Mouse (Mus musculus): ENCODE results near the gene Mpp2. TPM values are rescaled to one million over a fixed set of nuclear protein-coding genes. Genes with fewer than 3 reads are reported as not detected.
A peak's percentile ranks its signal among the peaks of the same experiment; 100 is the strongest.

The Mpp2 gene
- polyA plus RNA-seq, 1 experiment, result 12.8 TPM

DNA sequence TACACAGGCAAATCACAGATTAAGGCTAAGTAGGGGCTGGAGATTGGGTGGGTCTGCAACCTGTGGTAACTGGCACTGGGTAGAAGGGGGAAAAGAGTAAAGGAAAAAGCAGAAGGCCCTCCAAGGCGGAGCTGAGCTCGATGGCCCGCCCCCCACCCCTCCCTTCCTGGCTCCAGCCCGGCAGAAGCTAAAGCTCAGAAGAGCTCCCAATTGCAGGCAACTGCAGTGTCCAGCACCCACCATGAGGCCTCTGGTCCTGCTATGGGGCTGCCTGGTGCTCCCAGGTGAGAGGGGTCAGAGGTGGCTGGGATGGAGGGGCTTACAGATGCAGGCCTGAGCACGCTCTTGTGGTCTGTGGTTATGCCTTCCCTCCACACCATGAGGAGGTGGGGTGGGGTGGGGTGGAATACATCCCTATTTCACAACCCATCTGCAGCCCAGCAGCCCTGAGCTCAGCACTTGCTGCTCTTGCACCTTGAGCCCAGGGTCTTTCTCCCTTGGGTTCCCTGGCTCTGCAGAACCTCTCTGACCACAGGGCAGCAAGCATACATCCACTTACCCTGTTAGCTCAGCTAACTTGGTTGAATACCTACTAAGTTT, 46.9 kb downstream of the Mpp2 start, which contains the start of gene Cd300lg:
TSS of gene Cd300lg (plus strand) at position 160 of the 600 bp plus-strand sequence.
- no peak for DNase-seq
- WGBS, result 35% methylated on average over 5 of the region's 5 CpGs
- Histone ChIP-seq H3K4me3 (replicated peaks; ENCODE audit: extremely low read depth, low read depth, low read length) (peak within 1 kb of the TSS; percentile 53), H3K4me1 (ENCODE audit: control insufficient read depth, insufficient read depth, low read length) (no peaks in the 10 kb centered on the region)
- TF ChIP-seq POLR2A (IDR thresholded peaks at IDR 0.05; ENCODE audit: borderline replicate concordance, extremely low read depth, low read depth, low read length) (peak; percentile 20; the same call in 1 of the 2 replicates), CTCF (IDR thresholded peaks at IDR 0.05; ENCODE audit: insufficient read depth, low read length) (no peak)

DNA sequence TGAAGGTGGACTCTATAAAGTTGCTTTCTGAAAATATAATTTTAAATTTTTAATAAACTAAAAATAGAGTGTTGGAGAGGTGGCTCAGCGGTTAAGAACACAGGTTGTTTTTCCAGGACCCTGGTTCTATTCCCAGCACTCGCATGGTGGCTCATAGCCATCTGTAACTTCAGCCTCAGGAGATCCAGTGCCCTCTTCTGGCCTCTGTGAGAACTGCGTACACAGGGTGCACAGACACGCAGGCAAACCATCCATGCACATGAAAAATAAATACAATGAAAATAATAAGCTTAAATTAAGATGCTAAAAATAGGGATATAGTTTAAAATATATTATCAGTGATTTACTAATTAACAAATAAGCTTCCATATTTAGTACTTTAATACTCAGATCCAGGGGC, 47.7 kb downstream of the Mpp2 start:
- WGBS, result 73% methylated on average over 4 of the region's 4 CpGs
- Histone ChIP-seq H3K4me3 (replicated peaks; ENCODE audit: extremely low read depth, low read depth, low read length) (no peak overlapping the region), H3K4me1 (ENCODE audit: control insufficient read depth, insufficient read depth, low read length) (no peaks in the 10 kb centered on the region)
- TF ChIP-seq CTCF (IDR thresholded peaks at IDR 0.05; ENCODE audit: insufficient read depth, low read length), result peak; percentile 16; the same call in 1 of the 2 replicates
- TF ChIP-seq POLR2A (IDR thresholded peaks at IDR 0.05; ENCODE audit: borderline replicate concordance, extremely low read depth, low read depth, low read length), result no peak
- no peak for DNase-seq

DNA sequence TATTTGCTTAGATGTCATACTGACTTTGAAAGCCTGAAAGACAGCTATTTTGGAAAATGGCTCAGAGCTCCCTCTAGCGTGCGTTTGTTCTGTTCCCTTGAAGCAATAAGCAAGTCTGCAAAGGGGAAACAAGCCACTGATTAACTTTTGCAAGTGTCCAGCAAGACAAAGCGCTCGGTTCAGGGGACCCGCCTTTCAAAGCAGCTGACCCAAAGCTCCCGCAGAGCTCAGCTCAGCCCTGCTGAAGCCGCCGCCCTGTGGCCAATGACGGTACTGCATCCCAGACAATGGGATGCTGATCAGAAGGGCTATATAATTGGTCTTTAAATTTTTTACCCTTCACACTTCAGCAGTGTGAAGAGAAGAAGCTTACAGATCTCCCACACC, 48.2 kb downstream of the Mpp2 start:
- TF ChIP-seq CTCF (IDR thresholded peaks at IDR 0.05; ENCODE audit: insufficient read depth, low read length) (peak; percentile 85), POLR2A (IDR thresholded peaks at IDR 0.05; ENCODE audit: borderline replicate concordance, extremely low read depth, low read depth, low read length) (no peak)
- Histone ChIP-seq H3K4me1 (ENCODE audit: control insufficient read depth, insufficient read depth, low read length) (no peaks in the 10 kb centered on the region), H3K4me3 (replicated peaks; ENCODE audit: extremely low read depth, low read depth, low read length) (no peak overlapping the region)
- peak; percentile 87 for DNase-seq
- WGBS, result 0% methylated on average over 9 of the region's 9 CpGs

DNA sequence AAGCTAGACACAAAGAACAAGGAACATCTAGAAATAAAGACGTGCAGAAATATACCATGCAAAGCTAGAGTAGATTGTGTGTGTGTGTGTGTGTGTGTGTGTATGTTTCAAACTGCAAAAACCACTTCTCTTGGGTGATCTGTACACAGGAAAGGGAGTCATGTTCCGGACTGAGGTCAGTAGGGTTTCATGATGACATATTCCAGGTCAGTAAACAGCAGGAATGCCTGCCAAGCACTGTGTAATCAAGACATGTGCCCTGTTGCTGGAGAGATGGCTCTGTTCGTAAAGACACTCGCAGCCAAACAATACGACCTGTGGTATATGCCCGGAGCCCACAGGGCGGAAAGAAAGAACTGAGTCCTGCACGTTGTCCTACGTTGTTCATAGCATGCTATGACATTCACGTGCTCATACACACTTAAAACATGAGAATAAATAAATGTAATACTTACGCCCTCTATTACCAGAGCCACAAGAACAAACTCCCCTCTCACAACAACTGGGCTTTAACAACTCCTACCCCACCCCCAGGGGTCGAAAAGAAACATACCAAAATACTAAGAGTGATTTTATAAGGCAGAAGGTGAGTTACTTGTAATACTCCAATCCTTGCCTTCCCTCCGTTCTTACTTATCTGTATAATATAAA, 48.7 kb downstream of the Mpp2 start:
- Histone ChIP-seq H3K4me1 (ENCODE audit: control insufficient read depth, insufficient read depth, low read length) (no peaks in the 10 kb centered on the region), H3K4me3 (replicated peaks; ENCODE audit: extremely low read depth, low read depth, low read length) (no peak overlapping the region)
- no peak for DNase-seq
- WGBS, result 37% methylated on average over 13 of the region's 13 CpGs
- TF ChIP-seq POLR2A (IDR thresholded peaks at IDR 0.05; ENCODE audit: borderline replicate concordance, extremely low read depth, low read depth, low read length) (no peak), CTCF (IDR thresholded peaks at IDR 0.05; ENCODE audit: insufficient read depth, low read length) (no peak)

DNA sequence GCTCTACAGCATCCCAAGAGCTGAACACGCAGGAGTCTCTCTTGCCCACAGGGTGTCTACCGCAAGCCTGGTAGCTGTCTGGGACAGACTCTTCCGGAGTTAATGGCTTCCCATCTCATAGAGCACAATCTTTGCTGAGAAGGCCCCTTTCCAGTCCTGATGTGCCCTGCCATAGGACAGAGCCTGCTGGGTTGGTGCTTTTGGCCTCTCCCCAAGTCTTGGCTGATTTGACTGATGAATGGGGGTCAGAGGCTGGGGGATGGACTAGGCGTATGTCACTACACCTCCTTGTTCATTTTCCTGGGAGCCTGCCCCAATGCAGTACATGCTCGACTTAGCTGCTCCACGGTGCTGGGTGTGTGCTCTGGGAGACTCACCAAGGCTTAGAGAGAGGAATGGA, 50.5 kb downstream of the Mpp2 start:
- H3K4me3 ChIP-seq (replicated peaks; ENCODE audit: extremely low read depth, low read depth, low read length), result no peak overlapping the region
- H3K4me1 ChIP-seq (ENCODE audit: control insufficient read depth, insufficient read depth, low read length), result no peaks in the 10 kb centered on the region
- no peak for DNase-seq
- TF ChIP-seq POLR2A (IDR thresholded peaks at IDR 0.05; ENCODE audit: borderline replicate concordance, extremely low read depth, low read depth, low read length), result no peak
- TF ChIP-seq CTCF (IDR thresholded peaks at IDR 0.05; ENCODE audit: insufficient read depth, low read length), result no peak
- WGBS, result 78% methylated on average over 6 of the region's 6 CpGs

DNA sequence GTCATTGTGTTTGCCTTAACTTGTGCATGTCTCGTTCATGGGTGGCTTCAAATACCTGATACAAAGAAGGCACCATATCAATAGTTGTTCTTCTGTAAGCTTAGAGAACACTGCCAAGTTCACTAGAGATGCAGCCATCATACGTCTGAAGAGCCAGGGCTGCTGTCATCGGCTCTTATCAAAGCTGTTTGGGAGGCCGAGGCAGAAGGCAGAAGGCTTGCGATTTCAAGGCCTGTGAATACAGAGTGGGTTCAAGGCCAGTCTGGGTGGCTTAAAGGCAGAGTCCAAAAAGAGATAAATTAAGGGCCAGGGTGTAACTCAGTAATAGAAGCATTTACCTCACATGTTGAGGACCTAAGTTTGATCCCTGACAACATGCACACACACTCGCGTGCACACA, 52.0 kb downstream of the Mpp2 start:
- H3K4me3 ChIP-seq (replicated peaks; ENCODE audit: extremely low read depth, low read depth, low read length), result no peak overlapping the region
- no peak for DNase-seq
- no peak for TF ChIP-seq POLR2A (IDR thresholded peaks at IDR 0.05; ENCODE audit: borderline replicate concordance, extremely low read depth, low read depth, low read length)
- no peak for TF ChIP-seq CTCF (IDR thresholded peaks at IDR 0.05; ENCODE audit: insufficient read depth, low read length)
- 83% methylated on average over 7 of the region's 7 CpGs for WGBS
- H3K4me1 ChIP-seq (ENCODE audit: control insufficient read depth, insufficient read depth, low read length), result no peaks in the 10 kb centered on the region

DNA sequence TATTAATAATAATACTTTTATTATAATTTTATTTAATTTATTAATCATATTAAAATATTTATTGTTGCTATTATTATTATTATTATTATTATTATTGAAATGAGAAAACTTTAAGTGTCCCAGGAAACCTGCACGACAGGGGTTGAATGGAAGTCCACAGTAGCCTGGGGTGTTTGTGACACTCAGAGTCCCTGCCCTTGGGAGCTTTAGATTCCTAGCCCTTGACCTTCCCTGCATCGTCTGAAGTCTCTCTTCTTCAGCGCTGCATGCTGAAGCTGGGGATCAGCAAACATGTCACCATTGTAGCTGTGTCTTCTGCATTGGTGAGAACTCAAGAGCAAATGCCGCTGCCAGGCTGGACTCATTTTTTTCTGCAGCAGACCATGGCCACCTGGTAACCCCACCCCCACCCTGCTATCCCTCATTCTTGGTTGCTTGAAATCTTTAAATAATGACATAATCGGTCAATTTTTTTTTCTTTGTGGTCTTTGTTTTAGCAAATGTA, 52.8 kb downstream of the Mpp2 start:
- H3K4me3 ChIP-seq (replicated peaks; ENCODE audit: extremely low read depth, low read depth, low read length), result no peak overlapping the region
- H3K4me1 ChIP-seq (ENCODE audit: control insufficient read depth, insufficient read depth, low read length), result no peaks in the 10 kb centered on the region
- DNase-seq, result no peak
- WGBS, result 73% methylated on average over 5 of the region's 5 CpGs
- no peak for TF ChIP-seq CTCF (IDR thresholded peaks at IDR 0.05; ENCODE audit: insufficient read depth, low read length)
- no peak for TF ChIP-seq POLR2A (IDR thresholded peaks at IDR 0.05; ENCODE audit: borderline replicate concordance, extremely low read depth, low read depth, low read length)

DNA sequence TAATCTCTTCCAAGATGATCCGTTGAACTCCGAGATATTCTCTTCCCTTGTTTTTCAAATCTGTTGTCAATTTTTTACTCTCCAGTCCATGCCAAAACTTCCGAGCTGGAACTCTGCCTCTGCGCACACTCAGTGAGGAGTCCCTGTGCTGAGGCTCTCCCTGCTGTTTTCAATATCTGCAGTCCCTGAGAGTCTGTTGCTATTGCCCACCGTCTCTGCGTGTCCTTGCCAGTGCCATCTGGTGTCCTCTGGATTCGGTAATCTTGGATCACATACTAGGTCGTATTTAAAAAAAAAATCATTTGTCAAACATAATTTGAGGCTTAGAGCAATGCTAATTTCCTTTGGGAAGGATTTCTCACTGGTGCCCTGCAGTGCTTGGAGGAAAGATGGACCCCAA, 53.4 kb downstream of the Mpp2 start:
- H3K4me3 ChIP-seq (replicated peaks; ENCODE audit: extremely low read depth, low read depth, low read length), result no peak overlapping the region
- DNase-seq, result no peak
- TF ChIP-seq POLR2A (IDR thresholded peaks at IDR 0.05; ENCODE audit: borderline replicate concordance, extremely low read depth, low read depth, low read length), result no peak
- no peak for TF ChIP-seq CTCF (IDR thresholded peaks at IDR 0.05; ENCODE audit: insufficient read depth, low read length)
- WGBS, result 72% methylated on average over 8 of the region's 8 CpGs
- no peaks in the 10 kb centered on the region for H3K4me1 ChIP-seq (ENCODE audit: control insufficient read depth, insufficient read depth, low read length)

DNA sequence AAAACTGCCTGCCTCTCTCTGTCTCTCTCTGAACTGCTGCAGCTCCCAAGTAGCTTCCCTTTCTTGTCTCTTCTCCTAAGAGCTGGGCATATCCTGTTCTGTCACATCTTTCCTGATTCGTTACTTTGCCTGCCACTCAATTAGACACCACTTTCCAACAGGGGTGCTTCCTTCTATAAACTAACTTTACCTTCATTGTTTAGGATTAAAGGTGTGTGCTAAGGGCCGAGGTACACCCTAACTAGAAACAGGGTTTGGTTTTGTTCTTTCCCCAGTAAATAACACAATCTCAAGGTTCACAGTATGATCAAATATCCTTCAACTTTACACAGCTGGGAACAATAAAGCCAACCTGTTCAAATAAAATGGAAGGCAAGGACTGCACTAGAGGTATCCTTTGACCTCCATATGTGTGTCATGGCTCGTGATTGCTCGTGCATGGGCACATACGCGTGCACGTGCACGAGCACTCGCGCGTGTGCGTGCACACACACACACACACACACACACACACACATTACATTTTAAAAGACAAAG, 55.2 kb downstream of the Mpp2 start:
- TF ChIP-seq POLR2A (IDR thresholded peaks at IDR 0.05; ENCODE audit: borderline replicate concordance, extremely low read depth, low read depth, low read length), result no peak
- TF ChIP-seq CTCF (IDR thresholded peaks at IDR 0.05; ENCODE audit: insufficient read depth, low read length), result no peak
- no peak overlapping the region for H3K4me3 ChIP-seq (replicated peaks; ENCODE audit: extremely low read depth, low read depth, low read length)
- DNase-seq, result no peak
- WGBS, result 89% methylated on average over 12 of the region's 12 CpGs
- no peaks in the 10 kb centered on the region for H3K4me1 ChIP-seq (ENCODE audit: control insufficient read depth, insufficient read depth, low read length)
